Mouse (Mus musculus): ENCODE measurements at regions not wholly inside any gene's neighbourhood (a gene's known extent, or its start where the extent isn't known, plus 50 kb on each side); places are given as distances from the start of the nearest gene placed in this dataset.

DNA sequence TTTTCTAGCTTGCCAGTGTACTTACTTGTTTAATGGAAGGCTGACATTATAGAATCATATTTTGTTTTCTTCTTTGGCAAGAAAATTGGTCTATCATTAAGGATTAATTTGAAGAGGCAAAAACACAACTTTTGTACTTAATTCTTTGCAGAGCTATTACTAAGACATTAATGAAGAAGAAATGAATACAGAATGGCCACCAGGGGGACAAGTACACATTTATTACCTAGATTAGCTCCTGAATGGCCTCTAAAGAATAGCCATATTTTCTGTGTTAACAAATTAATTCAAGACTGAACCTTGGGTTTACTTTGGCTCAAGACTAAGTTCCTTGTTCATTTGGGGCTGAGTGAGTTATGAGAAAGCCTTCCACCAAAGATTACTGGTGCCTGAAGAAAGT is 430.5 kb upstream of the Zfp960 start:
- no peaks in the 10 kb centered on the region for H3K4me1 ChIP-seq (ENCODE audit: insufficient read depth, low read length)
- 0 out of 2 replicates have a peak, but pooled peaks have one; percentile 10 for TF ChIP-seq CTCF (IDR thresholded peaks at IDR 0.05)
- ATAC-seq (ENCODE audit: low FRiP score) (no peak), DNase-seq (ENCODE audit: low spot score) (no peak)
- H3K4me2 ChIP-seq (ENCODE audit: low read depth, low read length, poor library complexity, severe bottlenecking) = no peak overlapping the region
- H3K27me3 ChIP-seq (ENCODE audit: insufficient read depth, low read length) = no peaks in the 10 kb centered on the region
- H3K36me3 ChIP-seq (ENCODE audit: insufficient read depth, low read length) = no peaks in the 10 kb centered on the region
- no peak overlapping the region for H3K4me3 ChIP-seq (ENCODE audit: low read depth, low read length)
- H3K9ac ChIP-seq (replicated peaks; ENCODE audit: low read length, poor library complexity, severe bottlenecking) = no peak overlapping the region
- no peaks in the 10 kb centered on the region for H3K9me3 ChIP-seq (ENCODE audit: low read length)
- no peak overlapping the region for H3K27ac ChIP-seq (ENCODE audit: low read depth, low read length)

DNA sequence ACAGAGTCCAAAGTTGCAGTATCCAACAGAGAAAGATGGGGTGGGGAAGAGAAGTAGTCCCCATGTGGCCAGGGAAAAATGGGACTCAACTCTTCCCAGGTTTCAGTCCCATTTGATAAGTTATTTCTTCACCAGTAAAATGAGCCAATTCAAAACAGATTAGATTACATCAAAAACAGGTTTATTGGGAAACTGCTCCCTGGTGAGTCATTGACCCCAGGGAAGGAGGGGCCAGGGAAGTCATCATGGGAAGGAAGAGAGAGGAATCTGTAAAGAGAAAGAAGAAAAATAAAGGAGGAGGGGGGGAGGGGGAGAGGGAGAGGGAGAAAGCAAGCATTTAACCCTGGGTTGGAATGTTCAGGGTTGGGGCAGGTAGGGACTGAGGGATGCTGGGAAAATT is 426.4 kb upstream of the Zfp960 start:
- no peak for ATAC-seq (ENCODE audit: low FRiP score)
- TF ChIP-seq CTCF (IDR thresholded peaks at IDR 0.05) = no peak
- no peaks in the 10 kb centered on the region for H3K36me3 ChIP-seq (ENCODE audit: insufficient read depth, low read length)

DNA sequence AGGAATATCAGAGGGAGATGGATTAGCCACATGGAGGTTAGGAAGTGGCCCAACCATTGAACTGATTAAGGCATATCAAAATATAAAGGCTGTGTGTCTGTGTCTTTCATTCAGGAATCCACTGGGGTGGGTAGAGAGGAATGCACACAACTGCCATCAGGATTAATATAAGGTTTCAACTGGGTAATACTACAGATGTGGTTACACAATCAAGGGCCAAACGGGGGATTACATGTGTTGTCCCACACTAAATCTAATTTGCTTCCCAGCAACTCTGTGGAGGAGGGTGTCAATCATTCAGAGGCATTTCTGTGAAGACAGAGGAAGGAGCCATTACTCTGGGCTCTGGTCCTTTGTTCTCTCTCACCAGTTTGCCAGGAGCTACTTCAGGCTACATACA is 416.0 kb upstream of the Zfp960 start:
- Histone ChIP-seq H3K4me2 (ENCODE audit: low read depth, low read length, poor library complexity, severe bottlenecking) (no peak overlapping the region), H3K36me3 (ENCODE audit: insufficient read depth, low read length) (no peaks in the 10 kb centered on the region), H3K27me3 (ENCODE audit: insufficient read depth, low read length) (no peaks in the 10 kb centered on the region), H3K9ac (replicated peaks; ENCODE audit: low read length, poor library complexity, severe bottlenecking) (no peak overlapping the region), H3K9me3 (ENCODE audit: low read length) (no peaks in the 10 kb centered on the region), H3K27ac (ENCODE audit: low read depth, low read length) (no peak overlapping the region), H3K4me3 (ENCODE audit: low read depth, low read length) (no peak overlapping the region), H3K4me1 (ENCODE audit: insufficient read depth, low read length) (no peaks in the 10 kb centered on the region)
- TF ChIP-seq CTCF (IDR thresholded peaks at IDR 0.05) = no peak
- DNase-seq (ENCODE audit: low spot score) (no peak), ATAC-seq (ENCODE audit: low FRiP score) (no peak)
- 43% methylated on average over 1 of the region's 1 CpGs for WGBS

More for the DNA sequence above, 426.4 kb upstream of the Zfp960 start:
- no peak overlapping the region for H3K4me3 ChIP-seq (ENCODE audit: low read depth, low read length)
- no peaks in the 10 kb centered on the region for H3K9me3 ChIP-seq (ENCODE audit: low read length)
- no peak overlapping the region for H3K4me2 ChIP-seq (ENCODE audit: low read depth, low read length, poor library complexity, severe bottlenecking)
- no peaks in the 10 kb centered on the region for H3K27me3 ChIP-seq (ENCODE audit: insufficient read depth, low read length)
- no peak overlapping the region for H3K9ac ChIP-seq (replicated peaks; ENCODE audit: low read length, poor library complexity, severe bottlenecking)
- DNase-seq (ENCODE audit: low spot score) = no peak
- H3K4me1 ChIP-seq (ENCODE audit: insufficient read depth, low read length) = no peaks in the 10 kb centered on the region
- no peak overlapping the region for H3K27ac ChIP-seq (ENCODE audit: low read depth, low read length)

DNA sequence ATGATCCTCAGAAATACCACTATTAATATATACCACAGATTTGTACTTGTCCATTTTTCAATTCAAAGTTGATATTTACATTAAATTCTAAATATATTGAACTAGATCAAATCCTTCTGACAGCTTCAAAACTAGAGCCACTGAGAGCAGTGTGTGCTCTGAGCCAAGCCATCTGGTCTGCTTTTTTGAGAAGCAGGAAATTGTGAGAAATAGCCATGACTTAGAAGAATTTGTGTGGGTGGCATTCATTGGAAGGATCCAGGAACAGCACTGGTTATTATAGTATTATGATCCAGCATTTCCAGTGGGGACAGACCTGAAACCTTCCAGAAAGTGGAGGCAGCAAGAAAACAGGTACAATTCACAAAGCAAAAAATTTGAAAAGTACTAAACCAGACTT is 398.7 kb upstream of the Zfp960 start:
- ATAC-seq (ENCODE audit: low FRiP score) (no peak), DNase-seq (ENCODE audit: low spot score) (no peak)
- no peaks in the 10 kb centered on the region for H3K9me3 ChIP-seq (ENCODE audit: low read length)
- no peaks in the 10 kb centered on the region for H3K36me3 ChIP-seq (ENCODE audit: insufficient read depth, low read length)
- H3K4me3 ChIP-seq (ENCODE audit: low read depth, low read length) = no peak overlapping the region
- TF ChIP-seq CTCF (IDR thresholded peaks at IDR 0.05) = no peak
- no peak overlapping the region for H3K9ac ChIP-seq (replicated peaks; ENCODE audit: low read length, poor library complexity, severe bottlenecking)
- no peaks in the 10 kb centered on the region for H3K4me1 ChIP-seq (ENCODE audit: insufficient read depth, low read length)
- no peaks in the 10 kb centered on the region for H3K27me3 ChIP-seq (ENCODE audit: insufficient read depth, low read length)
- no peak overlapping the region for H3K27ac ChIP-seq (ENCODE audit: low read depth, low read length)
- no peak overlapping the region for H3K4me2 ChIP-seq (ENCODE audit: low read depth, low read length, poor library complexity, severe bottlenecking)

DNA sequence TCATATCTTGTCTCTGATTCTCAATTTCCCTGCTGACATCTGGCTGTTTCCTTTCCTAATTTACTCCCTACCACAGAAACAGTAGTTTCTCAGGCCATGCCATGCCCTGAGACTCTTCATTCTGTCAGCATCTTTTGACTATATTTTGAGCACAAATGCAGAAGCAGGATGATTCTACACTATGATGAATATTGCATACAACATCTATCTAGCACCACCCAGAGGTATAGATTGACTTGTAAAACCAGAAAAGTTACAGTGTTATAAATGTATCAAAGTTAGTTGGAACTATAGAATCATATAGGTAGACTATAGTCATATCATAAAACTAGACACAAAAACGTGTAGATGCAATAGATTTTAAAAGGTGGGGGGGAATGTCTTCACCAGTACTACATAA is 396.3 kb upstream of the Zfp960 start:
- 74% methylated on average over 1 of the region's 1 CpGs for WGBS
- peak; percentile 72 for TF ChIP-seq CTCF (IDR thresholded peaks at IDR 0.05)
- DNase-seq (ENCODE audit: low spot score) (peak; percentile 36), ATAC-seq (ENCODE audit: low FRiP score) (no peak)
- Histone ChIP-seq H3K4me1 (ENCODE audit: insufficient read depth, low read length) (no peaks in the 10 kb centered on the region), H3K4me2 (ENCODE audit: low read depth, low read length, poor library complexity, severe bottlenecking) (no peak overlapping the region), H3K27ac (ENCODE audit: low read depth, low read length) (no peak overlapping the region), H3K36me3 (ENCODE audit: insufficient read depth, low read length) (no peaks in the 10 kb centered on the region), H3K4me3 (ENCODE audit: low read depth, low read length) (no peak overlapping the region), H3K9me3 (ENCODE audit: low read length) (no peaks in the 10 kb centered on the region), H3K9ac (replicated peaks; ENCODE audit: low read length, poor library complexity, severe bottlenecking) (no peak overlapping the region), H3K27me3 (ENCODE audit: insufficient read depth, low read length) (no peaks in the 10 kb centered on the region)

DNA sequence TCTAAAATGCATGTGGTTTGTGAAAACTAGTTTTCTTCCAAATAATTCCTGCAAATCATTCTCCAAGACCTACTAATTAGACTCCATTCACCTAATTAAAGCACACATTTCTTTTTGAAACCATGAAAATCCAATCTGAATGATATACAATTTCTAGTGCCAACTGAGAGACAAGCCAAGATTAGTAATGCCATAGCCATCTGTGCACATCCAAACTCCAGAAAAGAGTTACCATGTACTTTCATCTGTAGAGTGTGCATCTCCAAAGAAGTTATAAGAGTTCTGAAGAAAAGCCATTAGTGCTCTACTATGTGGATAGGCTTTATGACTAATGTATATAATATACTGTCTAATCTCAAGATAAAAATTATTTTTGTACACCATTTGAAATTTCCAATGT is 359.7 kb upstream of the Zfp960 start:
- Histone ChIP-seq H3K27ac (ENCODE audit: low read depth, low read length) (no peak overlapping the region), H3K9me3 (ENCODE audit: low read length) (no peaks in the 10 kb centered on the region), H3K9ac (replicated peaks; ENCODE audit: low read length, poor library complexity, severe bottlenecking) (no peak overlapping the region), H3K4me3 (ENCODE audit: low read depth, low read length) (no peak overlapping the region), H3K4me1 (ENCODE audit: insufficient read depth, low read length) (no peaks in the 10 kb centered on the region), H3K4me2 (ENCODE audit: low read depth, low read length, poor library complexity, severe bottlenecking) (no peak overlapping the region), H3K36me3 (ENCODE audit: insufficient read depth, low read length) (no peaks in the 10 kb centered on the region), H3K27me3 (ENCODE audit: insufficient read depth, low read length) (no peaks in the 10 kb centered on the region)
- no peak for TF ChIP-seq CTCF (IDR thresholded peaks at IDR 0.05)
- ATAC-seq (ENCODE audit: low FRiP score) (no peak), DNase-seq (ENCODE audit: low spot score) (no peak)

DNA sequence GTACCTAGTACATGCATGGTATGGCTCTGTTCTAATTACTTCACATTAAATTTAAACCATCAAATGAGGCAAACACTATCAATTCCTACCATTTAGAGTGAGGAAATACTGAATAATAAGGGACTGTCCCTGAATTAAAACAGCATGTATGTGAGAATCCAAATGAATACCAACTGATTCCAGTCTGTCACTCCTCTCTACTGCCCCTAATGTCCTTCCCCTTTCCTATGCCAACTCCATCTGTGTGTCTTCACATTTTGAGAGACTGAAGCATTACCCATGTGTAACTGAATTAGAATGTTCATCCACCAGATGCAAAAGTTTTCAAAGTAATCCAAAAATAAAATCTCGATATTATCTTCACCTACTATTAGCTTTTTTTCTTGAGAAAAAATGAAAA is 358.0 kb upstream of the Zfp960 start:
- WGBS = 82% methylated on average over 1 of the region's 1 CpGs
- H3K27me3 ChIP-seq (ENCODE audit: insufficient read depth, low read length) = no peaks in the 10 kb centered on the region

More for the DNA sequence above, 358.0 kb upstream of the Zfp960 start:
- no peaks in the 10 kb centered on the region for H3K36me3 ChIP-seq (ENCODE audit: insufficient read depth, low read length)
- no peaks in the 10 kb centered on the region for H3K4me1 ChIP-seq (ENCODE audit: insufficient read depth, low read length)
- no peak overlapping the region for H3K9ac ChIP-seq (replicated peaks; ENCODE audit: low read length, poor library complexity, severe bottlenecking)
- no peaks in the 10 kb centered on the region for H3K9me3 ChIP-seq (ENCODE audit: low read length)
- no peak overlapping the region for H3K4me2 ChIP-seq (ENCODE audit: low read depth, low read length, poor library complexity, severe bottlenecking)
- ATAC-seq (ENCODE audit: low FRiP score) (no peak), DNase-seq (ENCODE audit: low spot score) (no peak)
- H3K27ac ChIP-seq (ENCODE audit: low read depth, low read length) = no peak overlapping the region
- no peak overlapping the region for H3K4me3 ChIP-seq (ENCODE audit: low read depth, low read length)
- TF ChIP-seq CTCF (IDR thresholded peaks at IDR 0.05) = no peak
